Mouse (Mus musculus): ENCODE data around the gene Pak2.
A peak's percentile ranks its signal among the peaks of the same experiment; 100 is the strongest.
"Not testable (repeated sequence)": the region's sequence is repeated elsewhere in the genome, so short reads cannot be mapped to it uniquely, and the experiment has no call there.

The Pak2 gene

DNA sequence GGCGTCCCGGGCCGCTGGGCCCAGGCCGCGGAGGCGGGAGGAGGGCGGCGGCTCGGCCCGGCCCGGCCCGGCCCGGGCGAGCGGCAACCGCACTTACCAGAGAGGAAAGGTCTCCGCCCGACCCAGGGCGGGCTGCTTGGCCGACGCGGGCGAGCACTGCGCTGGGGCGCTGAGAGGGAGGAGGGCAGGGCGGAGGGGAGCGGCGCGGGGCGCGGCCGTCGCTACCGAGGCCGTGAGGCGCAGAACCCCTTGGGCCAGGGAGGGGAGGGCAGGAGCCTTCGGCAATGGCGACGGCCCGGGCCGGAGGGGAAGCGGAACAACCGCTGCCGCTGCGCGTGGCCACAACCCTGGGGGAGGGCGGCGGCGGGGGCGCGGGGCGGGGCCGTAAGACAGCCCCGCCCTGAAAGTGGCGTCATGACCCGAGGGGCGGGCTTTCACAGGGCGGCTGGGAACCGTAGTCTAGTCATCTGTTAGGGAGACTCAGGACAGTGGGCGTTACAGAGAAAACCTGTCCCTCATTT is at the start of gene Pak2:
Pak2 (minus strand) TSS at position 352 of the 521 bp plus-strand sequence.
- peak; percentile 87 for DNase-seq (ENCODE audit: low spot score)

DNA sequence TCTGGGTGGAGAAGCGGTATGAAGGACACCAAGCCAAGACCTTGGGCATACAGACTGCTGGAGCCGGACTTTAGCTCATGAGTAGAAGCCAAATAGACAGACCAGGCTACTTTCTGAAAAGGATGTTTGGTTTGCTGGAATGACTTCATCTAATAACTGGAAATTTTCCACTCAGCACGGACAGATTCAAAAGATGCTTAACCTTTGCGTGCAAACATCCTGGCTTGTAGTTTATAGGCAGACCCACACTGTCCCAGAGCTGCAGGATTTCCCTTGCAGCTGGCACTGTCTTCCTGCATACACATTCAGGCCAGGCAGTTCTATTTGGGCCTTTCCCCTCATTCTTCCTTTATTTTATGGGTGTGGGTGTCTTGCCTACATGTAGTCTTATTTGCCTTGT is 47.9 kb upstream of the Pak2 start:
- DNase-seq (ENCODE audit: low spot score): no peak

DNA sequence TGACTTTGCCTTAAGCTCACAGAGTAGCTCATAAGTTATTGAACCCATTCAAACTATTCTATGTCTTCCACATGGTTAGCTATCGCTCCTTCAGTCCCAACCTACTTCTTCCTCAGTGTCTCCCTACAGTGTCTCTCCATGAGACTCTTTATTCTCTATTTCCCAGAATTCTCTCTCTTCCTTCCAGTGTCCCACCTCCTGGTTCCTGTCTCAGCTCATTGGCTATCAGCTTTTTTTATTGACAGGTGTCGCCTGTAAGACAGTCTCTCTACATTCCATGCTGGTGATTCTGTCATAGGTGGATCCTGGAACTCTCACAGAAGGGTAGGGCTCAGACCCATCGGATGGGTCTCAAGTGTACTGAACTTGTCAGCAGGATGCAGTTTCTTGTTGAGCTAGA is 46.2 kb upstream of the Pak2 start:
- DNase-seq (ENCODE audit: low spot score): no peak

DNA sequence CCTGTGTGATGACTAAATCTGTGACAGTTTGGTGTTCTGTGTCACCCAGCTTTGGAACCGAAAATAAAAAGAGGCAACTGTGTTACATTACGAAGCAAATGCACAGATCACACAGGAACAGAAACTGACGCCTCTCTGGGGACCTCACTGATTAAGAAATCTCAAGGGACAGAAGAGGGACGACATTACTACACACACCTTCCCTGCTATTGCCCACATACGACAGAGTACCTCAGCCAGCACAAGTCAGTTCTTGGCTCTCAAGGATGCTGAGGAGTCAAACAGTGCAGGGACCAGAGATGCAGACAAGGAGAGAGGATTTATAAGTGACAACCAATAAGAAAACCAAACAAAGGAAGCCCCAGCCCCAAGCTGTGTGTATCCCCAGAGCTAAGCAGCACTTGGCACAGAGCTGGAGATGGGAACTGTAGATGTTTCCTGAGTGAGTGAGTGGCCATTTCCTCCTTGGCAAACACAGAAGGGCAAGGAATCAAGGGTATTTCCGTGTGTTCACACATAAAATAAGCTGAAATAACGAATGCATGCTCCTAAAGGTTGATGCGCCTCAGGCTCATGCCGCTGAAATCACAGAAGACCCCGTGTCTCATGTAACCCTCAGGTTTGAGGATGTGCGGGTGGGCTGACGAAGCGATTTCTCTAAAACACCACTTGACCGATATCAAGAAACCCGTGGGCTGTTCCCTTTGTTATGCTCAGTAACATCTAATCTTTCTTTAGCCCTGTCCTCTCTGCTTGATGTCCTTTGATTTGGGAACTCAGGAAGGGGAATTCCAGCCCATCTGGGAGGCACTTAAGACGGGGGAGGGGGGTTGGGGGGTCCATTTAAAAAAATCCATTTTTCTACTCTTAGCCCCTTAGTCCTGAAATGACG is 45.5 kb upstream of the Pak2 start:
- no peak for DNase-seq (ENCODE audit: low spot score)

DNA sequence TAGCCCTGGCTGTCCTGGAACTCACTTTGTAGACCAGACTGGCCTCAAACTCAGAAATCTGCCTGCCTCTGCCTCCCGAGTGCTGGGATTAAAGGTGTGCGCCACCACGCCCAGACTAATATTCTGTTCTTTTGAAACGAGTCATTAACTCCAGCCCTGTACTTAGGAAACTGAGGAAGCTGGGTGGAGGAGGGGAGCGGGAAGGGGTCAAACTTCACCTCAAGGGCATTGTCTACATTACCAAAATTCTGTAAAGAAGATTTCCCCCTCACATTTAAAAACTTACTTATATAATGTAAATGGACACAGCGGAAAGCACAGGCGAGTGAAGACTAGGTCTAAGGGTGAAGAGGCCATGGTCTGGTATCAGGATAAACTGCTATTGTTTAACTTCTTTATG is 44.9 kb upstream of the Pak2 start:
- no peak for DNase-seq (ENCODE audit: low spot score)

DNA sequence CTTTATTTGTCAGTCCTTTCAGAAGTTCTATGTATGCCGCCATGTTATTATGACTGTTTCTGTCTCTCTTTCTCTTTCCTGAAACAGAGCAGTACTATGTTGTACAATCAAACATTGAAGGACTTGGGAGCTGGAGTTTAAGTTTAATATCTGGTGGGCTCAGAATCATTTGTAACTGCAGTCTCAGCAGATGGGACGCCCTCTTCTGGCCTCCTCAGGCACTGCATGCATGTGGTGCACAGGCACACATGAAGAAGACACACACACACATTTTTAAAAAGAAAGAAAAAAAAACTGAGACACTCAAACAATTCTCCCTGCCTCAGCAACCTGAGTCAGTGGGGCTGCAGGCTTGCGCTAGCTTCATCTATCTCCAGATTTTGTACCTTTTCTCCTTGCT is 41.3 kb upstream of the Pak2 start:
- no peak for DNase-seq (ENCODE audit: low spot score)

DNA sequence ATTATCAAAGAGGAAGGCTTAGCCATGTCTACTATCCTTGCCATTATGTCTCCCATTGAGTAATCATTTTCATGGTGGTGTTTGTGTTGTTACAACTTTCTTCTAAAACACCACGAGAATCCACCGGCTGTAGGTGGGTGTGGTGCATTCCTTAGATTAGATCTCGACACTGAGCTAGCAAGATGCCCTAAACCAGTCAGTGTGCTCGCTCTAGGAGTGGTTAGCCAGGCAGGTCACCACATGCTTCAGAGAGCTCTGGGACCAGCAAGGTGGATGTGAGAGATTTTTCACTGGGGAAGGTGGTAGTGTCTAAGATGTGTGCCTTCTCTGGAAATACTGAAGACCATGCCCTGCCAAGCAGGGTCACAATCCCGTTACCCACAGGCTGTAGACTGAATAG is 37.0 kb upstream of the Pak2 start:
- no peak for DNase-seq (ENCODE audit: low spot score)

DNA sequence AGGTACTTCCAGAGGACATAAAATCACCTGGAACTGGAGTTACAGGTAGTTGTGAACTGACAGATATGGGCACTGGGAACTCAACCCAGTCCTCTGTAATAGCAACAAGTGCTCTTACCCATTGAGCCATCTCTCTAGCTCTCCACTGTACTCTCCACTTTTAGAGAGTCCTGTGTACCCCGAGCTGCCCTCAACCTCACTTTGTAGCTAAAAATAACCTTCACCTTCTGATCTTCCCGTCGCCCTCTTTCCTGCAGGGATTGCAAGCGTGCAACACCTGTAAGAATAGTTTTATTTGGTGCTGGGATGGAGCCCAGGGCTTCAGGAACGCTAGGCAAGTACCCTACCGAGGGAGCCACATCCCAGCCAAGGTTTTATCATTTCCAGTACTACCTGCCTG is 36.6 kb upstream of the Pak2 start:
- DNase-seq (ENCODE audit: low spot score): no peak

DNA sequence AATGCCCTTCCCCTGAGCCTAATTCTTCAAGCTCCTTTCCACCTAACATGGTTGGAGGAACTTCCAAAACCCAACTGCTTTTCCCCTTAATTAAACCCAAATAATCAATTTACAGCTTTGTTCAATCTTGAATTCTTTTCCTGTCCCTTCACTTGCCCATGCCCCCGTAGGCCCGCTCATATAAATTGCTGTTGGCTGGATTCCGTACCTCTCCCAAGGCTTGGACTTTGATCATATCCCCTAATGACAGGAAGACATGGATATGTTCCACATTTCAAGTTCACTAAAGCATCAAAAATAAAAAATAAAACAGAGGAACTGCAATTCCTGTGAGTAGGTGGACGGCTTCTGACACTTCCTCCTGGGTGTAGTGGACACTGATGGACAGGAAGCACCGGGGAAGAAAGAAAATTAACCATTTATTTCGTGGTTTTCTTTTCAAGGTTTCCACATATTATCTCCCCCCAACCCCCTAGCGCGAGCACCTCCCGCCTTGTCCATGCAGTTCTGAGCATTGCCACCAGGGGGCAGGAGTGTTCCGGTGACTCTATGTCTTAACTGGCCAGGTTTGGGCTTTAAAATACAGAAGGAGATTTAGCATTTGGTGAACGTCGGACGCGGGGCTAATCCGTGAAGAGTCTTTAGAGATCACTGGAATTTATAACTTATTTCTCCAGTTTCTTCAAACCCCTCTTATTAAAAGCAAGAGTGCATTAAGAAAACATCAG is 36.0 kb upstream of the Pak2 start:
- peak; percentile 70 for DNase-seq (ENCODE audit: low spot score)

DNA sequence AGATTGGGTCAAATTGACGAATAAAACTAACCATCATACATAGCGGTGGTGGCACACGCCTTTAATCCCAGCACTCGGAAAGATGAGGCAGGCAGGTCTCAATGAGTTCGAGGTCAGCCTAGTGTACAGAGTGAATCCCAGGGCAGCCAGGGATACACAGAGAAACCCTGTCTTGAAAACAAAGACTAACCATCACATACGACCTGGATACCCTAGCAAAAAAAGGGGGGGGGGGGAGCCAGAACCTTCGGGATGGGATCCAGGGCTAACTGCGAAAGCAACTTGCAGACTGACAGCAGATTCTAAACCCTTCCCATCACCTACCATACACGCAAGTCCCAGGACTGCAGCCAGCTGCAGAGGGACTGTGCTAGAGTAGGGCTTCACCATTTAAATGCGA is 35.3 kb upstream of the Pak2 start:
- no peak for DNase-seq (ENCODE audit: low spot score)

DNA sequence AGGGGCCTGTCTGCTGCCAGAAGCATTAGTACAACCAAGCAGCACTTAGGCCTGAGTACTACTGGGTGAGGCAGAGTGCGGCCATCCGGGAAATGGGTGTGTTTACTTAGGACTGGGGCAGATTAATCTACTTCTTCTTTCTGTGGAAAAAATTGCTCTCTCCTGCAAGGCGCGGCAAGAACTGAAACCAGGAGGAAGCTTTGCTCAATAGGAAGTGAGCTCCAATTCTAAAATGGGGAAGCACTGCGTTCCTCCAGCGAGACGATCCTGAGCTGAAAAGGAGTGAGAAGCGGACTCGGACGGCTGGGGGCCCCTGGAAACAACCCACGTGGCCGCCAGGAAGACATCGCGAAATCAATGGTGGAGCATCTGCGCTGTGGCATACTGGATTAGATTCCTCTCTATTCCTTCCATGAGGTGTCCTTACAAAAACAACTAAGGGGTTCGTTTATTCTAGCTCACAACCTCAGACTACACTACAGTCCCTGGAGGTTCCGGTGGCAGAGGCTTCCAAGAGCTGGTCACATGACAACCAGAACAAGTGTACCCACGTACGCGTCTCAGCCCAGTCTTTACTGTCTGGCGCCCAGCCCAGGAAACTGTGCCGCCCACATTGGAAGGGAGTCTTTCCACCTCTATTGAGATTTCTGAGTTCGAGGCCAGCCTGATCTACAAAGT is 34.5 kb upstream of the Pak2 start:
- DNase-seq (ENCODE audit: low spot score): no peak

DNA sequence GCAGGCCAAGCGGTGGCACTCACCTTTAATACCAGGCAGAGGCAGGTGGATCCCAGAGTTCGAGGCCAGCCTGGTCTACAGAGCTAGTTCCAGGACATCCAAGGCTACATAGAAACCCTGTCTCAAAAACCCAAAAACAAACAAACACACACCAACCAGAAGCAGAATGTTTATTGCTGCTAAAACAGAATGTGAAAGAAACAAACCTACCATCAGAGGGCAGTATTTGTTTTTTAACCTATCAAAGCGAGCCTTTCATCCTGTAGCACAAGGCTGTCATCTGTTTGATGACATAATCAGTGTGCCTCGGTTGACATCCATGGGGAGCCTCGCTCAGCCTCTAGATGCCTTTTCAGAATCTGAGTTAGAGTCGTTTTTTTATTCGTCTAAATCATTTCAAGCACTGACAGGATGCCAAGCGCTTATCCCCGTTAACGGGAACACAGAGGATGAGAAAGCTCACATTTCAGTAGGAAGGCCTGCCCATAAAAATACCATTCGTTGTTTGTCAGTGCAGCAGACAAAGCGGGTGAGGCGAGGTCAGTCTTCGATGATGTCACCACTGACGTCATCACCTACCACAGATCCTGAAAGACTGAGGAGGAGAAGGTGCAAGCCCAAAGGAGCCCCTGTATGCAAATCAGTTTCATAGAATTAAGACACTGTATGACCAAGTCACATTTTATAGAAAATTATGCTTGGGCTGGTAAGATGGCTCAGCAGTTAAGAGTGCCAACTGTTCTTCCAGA is 32.0 kb upstream of the Pak2 start:
- no peak for DNase-seq (ENCODE audit: low spot score)

DNA sequence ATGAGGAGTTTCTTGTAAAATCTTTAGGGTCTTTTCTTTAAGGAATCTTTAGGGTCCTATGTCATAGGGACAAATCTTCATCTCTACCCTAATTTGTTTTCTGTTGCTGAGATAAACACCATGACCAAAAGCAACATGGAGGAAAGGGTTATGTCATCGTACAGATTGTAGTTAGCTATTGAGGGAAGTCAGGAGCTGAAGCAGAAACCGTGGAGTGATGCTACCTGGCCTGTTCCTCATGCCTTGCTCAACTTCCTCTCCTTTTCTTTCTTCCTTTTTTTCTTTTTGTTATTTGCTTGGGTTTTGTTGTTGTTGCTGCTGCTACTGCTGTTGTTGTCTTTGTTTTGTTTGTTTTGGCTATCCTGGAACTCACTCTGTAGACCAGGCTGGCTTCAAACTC is 29.4 kb upstream of the Pak2 start:
- no peak for DNase-seq (ENCODE audit: low spot score)

DNA sequence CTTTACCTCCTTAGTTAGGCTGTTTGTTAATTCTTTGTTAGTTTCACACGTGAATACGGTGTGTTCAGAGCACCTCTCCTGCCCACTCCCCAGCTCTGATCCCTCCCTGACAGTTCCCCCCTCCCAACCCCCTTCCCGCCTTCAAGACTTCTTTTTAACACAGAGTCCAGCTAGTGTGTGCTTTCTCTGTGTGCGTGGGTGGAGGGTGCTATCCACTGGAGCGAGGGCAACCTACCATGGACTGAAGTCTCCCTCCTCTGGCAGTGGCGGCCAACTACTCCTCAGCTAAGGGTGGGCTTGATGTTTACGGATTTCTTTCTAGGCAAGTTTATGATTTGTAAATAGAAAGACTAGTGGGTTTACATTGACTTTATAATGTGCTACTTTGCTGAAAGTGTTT is 29.0 kb upstream of the Pak2 start:
- DNase-seq (ENCODE audit: low spot score): no peak

DNA sequence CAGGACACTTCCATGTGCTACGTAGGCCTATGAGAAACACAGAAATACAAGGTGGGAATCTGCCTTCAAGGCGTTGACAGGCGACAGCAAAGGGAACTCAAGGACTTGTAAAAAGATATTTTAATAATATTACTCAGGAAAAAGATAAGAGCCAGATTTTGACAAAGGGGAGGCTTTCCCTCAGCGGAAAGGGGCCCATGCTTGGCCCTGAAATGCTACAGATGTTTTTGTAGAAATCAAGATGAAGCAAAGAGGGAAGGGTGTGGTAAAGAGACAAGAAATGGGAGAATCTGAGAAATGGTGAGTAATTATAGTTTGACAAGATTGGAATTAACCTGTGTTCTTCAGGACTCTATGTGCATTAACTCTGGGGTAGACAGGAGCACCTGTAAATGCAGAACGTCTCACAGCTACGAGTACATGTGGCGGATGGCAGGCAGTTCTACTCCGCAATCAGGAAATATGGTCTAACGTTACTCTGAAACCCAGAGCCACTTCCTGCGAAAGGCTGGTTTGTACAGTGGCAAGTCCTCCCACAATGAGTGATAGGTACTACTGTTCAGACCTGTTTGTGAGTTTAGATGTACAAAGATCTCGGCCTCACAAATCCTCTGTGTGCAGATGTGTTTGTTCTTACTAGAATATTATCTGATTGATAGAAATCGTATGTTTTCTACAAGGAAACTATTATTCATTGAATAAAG is 28.4 kb upstream of the Pak2 start:
- DNase-seq (ENCODE audit: low spot score): no peak

DNA sequence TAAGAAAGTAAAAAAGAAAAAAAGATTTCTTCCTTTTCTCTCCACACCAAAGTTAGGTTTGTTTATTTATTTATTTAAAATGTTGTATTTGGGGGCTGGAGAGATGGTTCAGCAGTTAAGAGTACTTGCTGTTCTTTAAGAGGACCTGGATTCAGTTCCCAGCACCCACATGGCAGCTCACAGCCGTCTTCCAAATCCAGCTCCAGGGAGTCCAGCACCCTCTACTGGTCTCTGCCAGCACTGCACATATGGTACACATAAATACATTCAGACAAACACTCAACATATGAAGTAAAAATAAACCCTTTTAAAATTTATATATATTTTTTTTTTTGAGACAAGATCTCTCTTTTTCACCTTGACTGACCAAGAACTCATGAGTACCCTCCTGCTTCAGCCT is 26.6 kb upstream of the Pak2 start:
- DNase-seq (ENCODE audit: low spot score): no peak

DNA sequence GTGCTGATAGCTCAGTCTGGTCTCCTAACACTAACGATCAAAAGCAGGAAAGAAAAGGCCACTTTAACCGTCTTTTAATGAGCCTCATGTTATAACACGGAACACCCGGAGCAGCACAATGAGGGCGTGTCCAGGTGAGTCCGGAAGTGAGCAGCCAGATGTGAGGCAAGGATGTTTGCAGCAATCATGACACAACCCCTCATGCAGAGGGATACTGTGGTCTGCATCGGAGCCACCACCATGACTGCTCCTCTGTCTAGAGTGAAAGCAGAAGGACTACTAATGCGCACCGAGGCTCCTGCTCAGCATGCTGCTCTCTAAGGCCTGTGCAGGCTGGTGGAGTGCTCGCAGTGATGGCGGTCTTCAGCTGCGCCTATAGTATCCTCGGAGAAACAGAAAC is 23.2 kb upstream of the Pak2 start:
- DNase-seq (ENCODE audit: low spot score): no peak

DNA sequence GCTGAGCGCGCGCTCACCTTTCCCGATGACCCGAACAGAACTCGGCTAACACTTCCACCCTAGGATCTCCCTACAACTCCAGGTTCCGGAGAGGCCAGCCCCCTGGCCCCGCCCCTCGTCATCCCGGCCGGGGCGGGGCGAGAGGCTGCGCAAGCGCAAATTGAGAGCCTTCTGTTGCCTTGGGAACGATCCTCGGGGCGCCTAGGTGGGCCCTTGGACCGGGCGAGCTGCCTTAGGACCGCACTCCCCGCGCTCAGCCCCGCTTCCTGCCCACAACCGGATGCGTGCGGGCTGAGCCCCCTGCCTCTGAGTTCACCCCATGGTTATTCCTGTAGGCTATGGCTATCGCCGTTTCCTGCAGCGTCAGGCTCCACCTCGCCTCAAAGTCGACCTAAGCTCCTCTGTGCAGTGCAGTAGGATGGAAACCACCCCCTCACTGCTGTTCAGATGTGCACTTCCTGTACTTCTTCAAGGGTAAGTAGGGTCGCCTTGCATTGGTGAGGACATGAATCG is 20.6 kb upstream of the Pak2 start, which contains the start of the genes Pigx and Cep19:
Pigx (minus strand) TSS at position 103 of the 513 bp plus-strand sequence.
Cep19 (plus strand) TSS at position 163 of the 513 bp plus-strand sequence.
- peak; percentile 90 for DNase-seq (ENCODE audit: low spot score)

DNA sequence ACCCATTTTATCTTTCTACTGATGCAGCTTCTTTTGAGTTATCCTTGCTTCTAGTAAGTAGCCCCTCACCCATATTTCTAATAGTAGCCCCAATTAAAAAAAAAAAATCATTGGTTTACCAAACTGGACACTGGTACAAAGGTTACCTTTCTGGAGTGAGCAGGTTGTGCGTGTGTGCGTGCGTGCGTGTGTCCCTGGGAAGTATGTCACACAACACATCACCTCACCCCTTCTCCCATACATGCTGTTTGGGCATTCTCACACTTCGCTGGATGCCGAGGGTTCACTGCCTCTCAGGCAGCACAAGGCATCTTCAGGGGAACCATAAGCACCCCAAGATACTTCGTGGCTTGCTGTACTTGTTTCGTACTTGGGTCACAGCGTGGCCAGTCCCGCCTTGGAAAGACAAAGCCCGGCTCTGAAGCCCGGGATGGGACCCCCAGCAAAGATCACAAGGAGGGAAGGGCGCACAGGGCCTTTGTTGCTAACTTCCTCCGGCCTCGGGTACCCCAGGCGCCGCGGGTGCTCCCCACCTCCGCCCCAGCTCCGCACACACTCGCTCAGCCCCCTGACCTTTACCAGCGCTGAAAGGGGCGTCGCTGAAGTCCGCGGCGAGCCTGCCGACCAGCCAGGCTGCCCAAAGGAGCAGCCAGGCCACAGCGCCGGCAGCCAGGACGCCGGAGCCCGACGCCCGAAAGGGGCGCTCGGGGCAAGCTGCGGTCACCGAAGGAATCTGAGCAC is 19.9 kb upstream of the Pak2 start:
- no peak for DNase-seq (ENCODE audit: low spot score)

DNA sequence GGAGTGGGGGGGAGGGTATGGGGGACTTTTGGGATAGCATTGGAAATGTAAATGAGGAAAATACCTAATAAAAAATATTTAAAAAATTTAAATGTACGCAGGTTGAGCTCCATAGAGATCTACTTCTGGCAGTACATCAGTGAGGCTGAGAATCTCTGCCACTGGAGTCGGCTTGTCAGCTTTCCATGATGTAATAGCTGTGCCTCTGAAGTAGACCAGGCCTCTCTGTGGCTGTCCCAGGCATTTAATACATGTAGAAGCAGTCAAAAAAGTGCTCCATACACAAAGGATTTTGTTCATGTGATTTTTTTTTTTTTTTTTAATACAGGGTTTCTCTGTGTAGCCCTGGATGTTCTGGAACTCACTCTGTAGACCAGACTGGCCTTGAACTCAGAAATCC is 18.6 kb upstream of the Pak2 start:
- DNase-seq (ENCODE audit: low spot score): not testable (repeated sequence)

All from MN1 (cell line).